8 mouse cellular contexts compared by ENCODE assay signal in genomic region chr11:61484256-61484612, GRCm38 (mm10). TPM values are rescaled to one million over a fixed set of nuclear protein-coding genes. Genes with fewer than 3 reads are reported as not detected.
DNase-seq lines count a peak whose midpoint lies in the region; ATAC-seq and TF ChIP-seq lines count a peak whose summit lies in the region.

No protein-coding gene starts in this region.

- H3K9ac ChIP-seq in embryonic facial prominence, embryonic 14.5 days (ENCODE audit: low read depth, low read length): peak overlapping the region; percentile 72
- H3K9ac ChIP-seq in heart, embryonic 16.5 days (ENCODE audit: low read length): peak overlapping the region; percentile 45; the same call in 1 of the 2 replicates
- H3K9ac ChIP-seq in midbrain, embryonic 12.5 days (replicated peaks): peak overlapping the region; percentile 39

- ATAC-seq in embryonic facial prominence, embryonic 14.5 days (ENCODE audit: low read depth): no peak
- no peak for ATAC-seq in heart, embryonic 16.5 days (replicated peaks; ENCODE audit: extremely low read depth, insufficient read depth, low FRiP score)
- peak; percentile 20; the same call in 1 of the 2 replicates for ATAC-seq in midbrain, embryonic 12.5 days (ENCODE audit: low FRiP score, low read depth)

- 7% methylated on average over 10 of the region's 10 CpGs for WGBS in embryonic facial prominence, embryonic 14.5 days
- WGBS in heart, embryonic 16.5 days: 29% methylated on average over 10 of the region's 10 CpGs
- WGBS in midbrain, embryonic 12.5 days: 14% methylated on average over 10 of the region's 10 CpGs

- peak overlapping the region; percentile 29 for H3K4me3 ChIP-seq in layer of hippocampus, adult 2 months
- H3K4me3 ChIP-seq in embryonic facial prominence, embryonic 14.5 days (ENCODE audit: low read depth, low read length): peak overlapping the region; percentile 48; the same call in 1 of the 2 replicates
- no peak overlapping the region for H3K4me3 ChIP-seq in heart, embryonic 16.5 days (ENCODE audit: low read length)
- no peak overlapping the region for H3K4me3 ChIP-seq in midbrain, embryonic 12.5 days

- H3K27me3 ChIP-seq in embryonic facial prominence, embryonic 14.5 days (replicated peaks; ENCODE audit: control insufficient read depth, insufficient read depth, low read length): no peaks in the 10 kb centered on the region
- no peaks in the 10 kb centered on the region for H3K27me3 ChIP-seq in heart, embryonic 16.5 days (ENCODE audit: control insufficient read depth, insufficient read depth, low read length)
- no peaks in the 10 kb centered on the region for H3K27me3 ChIP-seq in midbrain, embryonic 12.5 days

- H3K36me3 ChIP-seq in embryonic facial prominence, embryonic 14.5 days (ENCODE audit: control insufficient read depth, insufficient read depth, low read length): peaks cover 19% of the 10 kb centered on the region
- peaks cover under 1% of the 10 kb centered on the region; the same call in 1 of the 2 replicates for H3K36me3 ChIP-seq in heart, embryonic 16.5 days (ENCODE audit: control insufficient read depth, insufficient read depth)
- peaks cover 19% of the 10 kb centered on the region for H3K36me3 ChIP-seq in midbrain, embryonic 12.5 days

- H3K4me1 ChIP-seq in embryonic facial prominence, embryonic 14.5 days (ENCODE audit: control insufficient read depth, insufficient read depth, low read length): peaks cover 54% of the 10 kb centered on the region
- H3K4me1 ChIP-seq in heart, embryonic 16.5 days (ENCODE audit: control insufficient read depth, insufficient read depth, low read length): peaks cover 10% of the 10 kb centered on the region
- H3K4me1 ChIP-seq in midbrain, embryonic 12.5 days: peaks cover 46% of the 10 kb centered on the region

- H3K4me2 ChIP-seq in embryonic facial prominence, embryonic 14.5 days (ENCODE audit: low read depth, low read length): peak overlapping the region; percentile 70
- H3K4me2 ChIP-seq in heart, embryonic 16.5 days (ENCODE audit: low read depth, low read length): peak overlapping the region; percentile 36
- H3K4me2 ChIP-seq in midbrain, embryonic 12.5 days (replicated peaks): peak overlapping the region; percentile 40

- no peak for DNase-seq in layer of hippocampus, adult 2 months (ENCODE audit: low spot score in 2 of 2)
- no peak for DNase-seq in layer of hippocampus, adult 9-11 months
- DNase-seq in embryonic facial prominence, embryonic 14.5 days (ENCODE audit: low spot score): no peak
- no peak for DNase-seq in adrenal gland, postnatal 14 days
- DNase-seq in cerebellum, postnatal 25 days: no peak
- no peak for DNase-seq in gastrocnemius, postnatal 25 days

- TF ChIP-seq CTCF in layer of hippocampus, adult 2 months (conservative IDR thresholded peaks at IDR 0.05): no peak

- H3K27ac ChIP-seq in layer of hippocampus, adult 2 months: peak overlapping the region; percentile 90
- H3K27ac ChIP-seq in embryonic facial prominence, embryonic 14.5 days (replicated peaks; ENCODE audit: low read depth, low read length): peak overlapping the region; percentile 94
- H3K27ac ChIP-seq in heart, embryonic 16.5 days (ENCODE audit: low read length): peak overlapping the region; percentile 80
- peak overlapping the region; percentile 95 for H3K27ac ChIP-seq in midbrain, embryonic 12.5 days (replicated peaks)

- H3K9me3 ChIP-seq in embryonic facial prominence, embryonic 14.5 days (ENCODE audit: control insufficient read depth, low read length): no peaks in the 10 kb centered on the region
- H3K9me3 ChIP-seq in heart, embryonic 16.5 days (replicated peaks; ENCODE audit: control insufficient read depth, low read length): no peaks in the 10 kb centered on the region
- H3K9me3 ChIP-seq in midbrain, embryonic 12.5 days: no peaks in the 10 kb centered on the region

RNA-seq across cellular contexts. Expression of gene Mfap4, which starts 1.0 kb away (rescaled TPM):
- 1 to 10 TPM; 4.8 to 5.0 TPM for total RNA-seq in layer of hippocampus, adult 2 months (2021)
- 420 and 428 TPM in 2 replicates for polyA plus RNA-seq in embryonic facial prominence, embryonic 14.5 days (2014; fragmentation: Nextera tagmentation; extraction: Ambion mirVana)
- polyA plus RNA-seq in heart, embryonic 16.5 days (2015; fragmentation: Nextera tagmentation; extraction: Ambion mirVana): 125 and 225 TPM in 2 replicates
- 61.5 and 83.2 TPM in 2 replicates for polyA plus RNA-seq in midbrain, embryonic 12.5 days (2016; fragmentation: Nextera tagmentation; extraction: Ambion mirVana)
- 23.5 and 34.4 TPM in 2 replicates for total RNA-seq in adrenal gland, postnatal 14 days (2021)
- total RNA-seq in gastrocnemius, postnatal 25 days (2021): 10 to 100 TPM; 41.9 to 52.4 TPM

RNA-seq across cellular contexts. Expression of gene Mapk7, which starts 10.0 kb away (rescaled TPM):
- 10 to 100 TPM; 26.2 to 28.5 TPM for total RNA-seq in layer of hippocampus, adult 2 months (2021)
- polyA plus RNA-seq in embryonic facial prominence, embryonic 14.5 days (2014; fragmentation: Nextera tagmentation; extraction: Ambion mirVana): 49.6 and 59.2 TPM in 2 replicates
- 27.4 and 28.9 TPM in 2 replicates for polyA plus RNA-seq in heart, embryonic 16.5 days (2015; fragmentation: Nextera tagmentation; extraction: Ambion mirVana)
- 94.2 and 100 TPM in 2 replicates for polyA plus RNA-seq in midbrain, embryonic 12.5 days (2016; fragmentation: Nextera tagmentation; extraction: Ambion mirVana)
- total RNA-seq in adrenal gland, postnatal 14 days (2021): 16.7 and 20.0 TPM in 2 replicates
- 1 to 10 TPM; 3.2 to 4.5 TPM for total RNA-seq in gastrocnemius, postnatal 25 days (2021)

RNA-seq across cellular contexts. Expression of gene B9d1, which starts 20.7 kb away (rescaled TPM):
- total RNA-seq in layer of hippocampus, adult 2 months (2021): 10 to 100 TPM; 47.4 to 47.9 TPM
- polyA plus RNA-seq in embryonic facial prominence, embryonic 14.5 days (2014; fragmentation: Nextera tagmentation; extraction: Ambion mirVana): 32.5 and 37.5 TPM in 2 replicates
- polyA plus RNA-seq in heart, embryonic 16.5 days (2015; fragmentation: Nextera tagmentation; extraction: Ambion mirVana): 11.6 and 13.3 TPM in 2 replicates
- polyA plus RNA-seq in midbrain, embryonic 12.5 days (2016; fragmentation: Nextera tagmentation; extraction: Ambion mirVana): 33.2 and 37.8 TPM in 2 replicates
- total RNA-seq in adrenal gland, postnatal 14 days (2021): 15.3 and 16.0 TPM in 2 replicates
- total RNA-seq in gastrocnemius, postnatal 25 days (2021): 1 to 10 TPM; 5.5 to 7.4 TPM

RNA-seq across cellular contexts. Expression of gene Rnf112, which starts 30.3 kb away (rescaled TPM):
- 100 to 1,000 TPM; 543 to 554 TPM for total RNA-seq in layer of hippocampus, adult 2 months (2021)
- 0.78 and 1.0 TPM in 2 replicates for polyA plus RNA-seq in embryonic facial prominence, embryonic 14.5 days (2014; fragmentation: Nextera tagmentation; extraction: Ambion mirVana)
- polyA plus RNA-seq in heart, embryonic 16.5 days (2015; fragmentation: Nextera tagmentation; extraction: Ambion mirVana): 0.07 and 0.29 TPM in 2 replicates
- 4.8 and 6.6 TPM in 2 replicates for polyA plus RNA-seq in midbrain, embryonic 12.5 days (2016; fragmentation: Nextera tagmentation; extraction: Ambion mirVana)
- total RNA-seq in adrenal gland, postnatal 14 days (2021): 1.2 and 2.1 TPM in 2 replicates
- total RNA-seq in gastrocnemius, postnatal 25 days (2021): under 1 TPM; 0.21 to 0.33 TPM

Comparison
In these comparisons a context has a peak if more than half of its experiments do, and no peak if none do; other contexts are left out.
1. H3K4me3 ChIP-seq: peak in layer of hippocampus, adult 2 months (single experiment) and embryonic facial prominence, embryonic 14.5 days (single experiment); none in heart, embryonic 16.5 days (single experiment) and midbrain, embryonic 12.5 days (single experiment).
2. Peak in every context shown above with its lines, with median percentiles within 50 percentile points of each other: H3K27ac ChIP-seq, H3K4me2 ChIP-seq and H3K9ac ChIP-seq.